Mouse (Mus musculus) thymus, adult 18-20 months (tissue): Measurements from ENCODE around the gene Slc51b.

Experiments used
- DNase-seq, 2 experiments: peaks; one replicate each; pipeline ENCODE4 v3.0.0; 2022; ENCODE audit warnings: mixed read lengths in 2 of 2

Gene Slc51b

DNA sequence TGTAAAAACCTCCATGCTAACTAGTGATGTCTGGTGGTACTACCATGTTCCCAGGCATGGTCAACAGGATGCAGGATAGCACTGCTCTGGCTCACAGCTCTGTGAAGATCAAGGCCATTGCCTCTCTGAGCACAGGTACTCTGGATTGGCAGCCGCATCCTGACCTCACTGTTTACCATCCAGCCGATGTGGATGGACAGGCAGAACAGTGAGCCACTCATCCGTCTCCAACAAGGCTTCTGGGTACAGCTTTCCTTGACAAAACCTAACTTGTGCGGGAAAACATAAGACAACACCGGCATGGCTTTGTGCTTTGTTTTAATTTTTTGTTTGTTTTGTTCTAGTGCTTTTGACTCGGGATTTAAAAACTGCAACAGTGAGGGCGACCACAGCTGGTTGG lies 57.0 kb downstream of the Slc51b start:
- no peak for DNase-seq

DNA sequence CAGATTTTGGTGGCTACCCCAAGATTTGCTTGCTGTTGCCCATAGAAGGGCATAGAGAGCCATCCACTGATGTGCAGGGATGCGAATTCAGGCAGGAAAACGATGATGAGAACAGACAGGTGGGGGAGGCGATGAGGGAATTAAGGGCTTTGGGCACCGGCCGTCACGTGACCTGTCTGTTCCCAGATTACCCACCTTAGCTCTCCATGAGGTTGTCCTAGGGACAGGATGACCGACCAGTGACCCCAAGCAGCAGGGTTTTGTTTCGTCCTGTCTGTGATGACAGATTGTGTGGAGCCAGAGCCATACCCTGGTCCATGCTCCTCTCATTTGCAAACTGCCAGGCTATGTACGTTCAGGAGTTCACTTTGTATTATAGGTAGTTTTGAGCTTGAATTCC lies 59.1 kb downstream of the Slc51b start:
- DNase-seq, result no peak
